Mouse (Mus musculus): ENCODE data around the gene Calml4. TPM values are rescaled to one million over a fixed set of nuclear protein-coding genes. Genes with fewer than 3 reads are reported as not detected.

Gene Calml4
- total RNA-seq, 2 experiments from 2014 or later, result 12.2 to 13.7 TPM

- no peak for DNase-seq
These were observed 43.9 kb downstream of the Calml4 start for GRCm38 (mm10) chr9:62901736-62902135.

GRCm38 (mm10) chr9:62903841-62904240 is 46.0 kb downstream of the Calml4 start:
- DNase-seq, result no peak

- DNase-seq, result no peak
These were observed 47.2 kb downstream of the Calml4 start for GRCm38 (mm10) chr9:62905039-62905438.

GRCm38 (mm10) chr9:62913390-62914069 is 55.6 kb downstream of the Calml4 start:
- no peak for DNase-seq

- DNase-seq, result no peak
These were observed 59.2 kb downstream of the Calml4 start for GRCm38 (mm10) chr9:62917059-62917458.

- DNase-seq, result no peak
These were observed 63.0 kb downstream of the Calml4 start for GRCm38 (mm10) chr9:62920877-62921276.

- DNase-seq, result no peak
These were observed 67.2 kb downstream of the Calml4 start for GRCm38 (mm10) chr9:62924886-62925610.

Other genes with a start within 250 kb of the Calml4 start
- gene Itga11, start 180.3 kb upstream of the Calml4 start, total RNA-seq (2021), result 1 to 10 TPM; 2.0 to 2.5 TPM
- gene Fem1b, start 46.1 kb upstream of the Calml4 start, total RNA-seq (2021), result 10 to 100 TPM; 34.5 to 37.6 TPM
- 10 to 100 TPM; 18.2 to 24.4 TPM for gene Cln6, start 19.3 kb upstream of the Calml4 start, total RNA-seq (2021)
- gene Pias1, start 129.8 kb downstream of the Calml4 start, total RNA-seq (2021), result 10 to 100 TPM; 27.9 to 32.8 TPM